ENCODE assay signal across 8 mouse cellular contexts in the genomic region with DNA sequence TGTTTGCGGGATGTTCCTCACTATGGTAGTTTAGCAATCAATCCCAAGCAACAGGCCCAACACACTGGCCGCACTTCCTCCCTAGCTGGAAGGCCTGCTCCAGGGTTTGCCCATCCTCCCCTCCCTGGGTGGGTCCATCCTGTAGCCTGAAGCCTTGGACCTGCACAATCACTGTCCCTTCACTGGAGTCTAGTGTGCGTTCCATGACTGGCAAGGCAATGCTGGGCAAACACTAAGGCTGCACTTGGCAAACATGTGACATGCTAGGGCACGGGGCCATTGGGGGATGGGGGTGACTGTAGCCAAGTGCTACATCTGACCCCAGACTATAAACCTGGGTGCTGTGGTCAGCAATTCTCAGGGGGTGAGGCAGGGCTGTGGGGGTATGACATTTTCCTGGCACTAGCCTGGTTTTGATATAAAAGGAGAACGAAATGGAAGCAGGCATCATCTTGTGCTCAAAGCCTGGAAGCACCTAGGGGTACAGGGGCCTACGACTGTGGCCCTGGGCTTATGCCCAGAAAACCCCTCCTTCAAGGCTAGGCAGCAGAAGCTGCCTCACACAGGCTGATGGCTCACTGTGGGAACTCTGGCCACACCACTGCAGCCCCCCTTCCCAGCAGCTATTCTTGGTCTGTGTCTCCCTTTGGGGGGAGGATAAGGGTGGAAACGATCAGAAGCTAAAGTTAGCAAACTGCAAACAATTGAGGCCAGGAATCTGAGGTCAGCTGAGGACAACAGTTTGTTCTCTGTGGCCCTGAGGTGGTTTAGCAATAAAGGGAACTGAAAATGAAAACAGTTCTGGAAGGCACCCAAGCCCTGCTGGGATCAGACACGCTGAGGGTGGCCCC. TPM values are rescaled to one million over a fixed set of nuclear protein-coding genes. Genes with fewer than 3 reads are reported as not detected.
DNase-seq lines count a peak whose midpoint lies in the region; ATAC-seq and TF ChIP-seq lines count a peak whose summit lies in the region.

No protein-coding gene starts in this region.

- peak; percentile 37 for TF ChIP-seq POLR2A in myocyte (IDR thresholded peaks at IDR 0.05; ENCODE audit: insufficient read length, low read depth)

- no peak overlapping the region for H3ac ChIP-seq in myocyte (ENCODE audit: control insufficient read depth, insufficient read length)

- WGBS in hindbrain, embryonic 10.5 days, result 58% methylated on average over 8 of the region's 8 CpGs
- 54% methylated on average over 8 of the region's 8 CpGs for WGBS in hindbrain, embryonic 11.5 days
- 45% methylated on average over 8 of the region's 8 CpGs for WGBS in forebrain, embryonic 16.5 days
- WGBS in hindbrain, embryonic 12.5 days, result 56% methylated on average over 8 of the region's 8 CpGs
- 49% methylated on average over 8 of the region's 8 CpGs for WGBS in liver, embryonic 12.5 days (ENCODE audit: insufficient replicate concordance)

- H3K4me1 ChIP-seq in hindbrain, embryonic 10.5 days (replicated peaks), result peaks cover 70% of the 10 kb centered on the region
- peaks cover 18% of the 10 kb centered on the region for H3K4me1 ChIP-seq in hindbrain, embryonic 11.5 days (replicated peaks; ENCODE audit: control insufficient read depth, insufficient read depth, low read length)
- H3K4me1 ChIP-seq in forebrain, embryonic 16.5 days (replicated peaks; ENCODE audit: control insufficient read depth, insufficient read depth, low read length), result peaks cover 35% of the 10 kb centered on the region
- peaks cover 61% of the 10 kb centered on the region for H3K4me1 ChIP-seq in hindbrain, embryonic 12.5 days
- H3K4me1 ChIP-seq in liver, embryonic 12.5 days, result peaks cover 82% of the 10 kb centered on the region

- ATAC-seq in hindbrain, embryonic 11.5 days (ENCODE audit: low FRiP score), result no peak
- ATAC-seq in forebrain, embryonic 16.5 days, result peak; percentile 43
- ATAC-seq in hindbrain, embryonic 12.5 days (ENCODE audit: low FRiP score), result no peak
- ATAC-seq in liver, embryonic 12.5 days, result peak; percentile 22; the same call in 1 of the 2 replicates

- H3K27me3 ChIP-seq in hindbrain, embryonic 10.5 days (ENCODE audit: insufficient read depth, poor library complexity, severe bottlenecking), result no peaks in the 10 kb centered on the region
- H3K27me3 ChIP-seq in hindbrain, embryonic 11.5 days (ENCODE audit: control insufficient read depth, insufficient read depth, low read length), result no peaks in the 10 kb centered on the region
- no peaks in the 10 kb centered on the region for H3K27me3 ChIP-seq in forebrain, embryonic 16.5 days (replicated peaks; ENCODE audit: control insufficient read depth, insufficient read depth, low read length)
- H3K27me3 ChIP-seq in hindbrain, embryonic 12.5 days, result no peaks in the 10 kb centered on the region
- H3K27me3 ChIP-seq in liver, embryonic 12.5 days (replicated peaks), result no peaks in the 10 kb centered on the region
- no peaks in the 10 kb centered on the region for H3K27me3 ChIP-seq in myocyte (ENCODE audit: control insufficient read depth, insufficient read depth, insufficient read length)

- H3K27ac ChIP-seq in hindbrain, embryonic 10.5 days, result peak overlapping the region; percentile 74
- no peak overlapping the region for H3K27ac ChIP-seq in hindbrain, embryonic 11.5 days (ENCODE audit: low read depth, low read length)
- peak overlapping the region; percentile 54 for H3K27ac ChIP-seq in forebrain, embryonic 16.5 days (ENCODE audit: low read length)
- peak overlapping the region; percentile 25; the same call in 1 of the 2 replicates for H3K27ac ChIP-seq in hindbrain, embryonic 12.5 days
- no peak overlapping the region for H3K27ac ChIP-seq in liver, embryonic 12.5 days

- no peak overlapping the region for H3K9ac ChIP-seq in hindbrain, embryonic 11.5 days (ENCODE audit: low read depth, low read length)
- H3K9ac ChIP-seq in forebrain, embryonic 16.5 days (replicated peaks; ENCODE audit: low read depth, low read length), result no peak overlapping the region
- H3K9ac ChIP-seq in hindbrain, embryonic 12.5 days, result no peak overlapping the region
- no peak overlapping the region for H3K9ac ChIP-seq in liver, embryonic 12.5 days

- H3K4me3 ChIP-seq in hindbrain, embryonic 10.5 days, result no peak overlapping the region
- H3K4me3 ChIP-seq in hindbrain, embryonic 11.5 days (ENCODE audit: low read depth, low read length), result no peak overlapping the region
- H3K4me3 ChIP-seq in forebrain, embryonic 16.5 days (replicated peaks; ENCODE audit: low read length), result no peak overlapping the region
- no peak overlapping the region for H3K4me3 ChIP-seq in hindbrain, embryonic 12.5 days
- no peak overlapping the region for H3K4me3 ChIP-seq in liver, embryonic 12.5 days
- no peak overlapping the region for H3K4me3 ChIP-seq in myocyte

- no peaks in the 10 kb centered on the region for H3K9me3 ChIP-seq in hindbrain, embryonic 10.5 days
- H3K9me3 ChIP-seq in hindbrain, embryonic 11.5 days (ENCODE audit: control insufficient read depth, low read length), result no peaks in the 10 kb centered on the region
- no peaks in the 10 kb centered on the region for H3K9me3 ChIP-seq in forebrain, embryonic 16.5 days (ENCODE audit: control insufficient read depth, low read length)
- H3K9me3 ChIP-seq in hindbrain, embryonic 12.5 days (replicated peaks), result no peaks in the 10 kb centered on the region
- no peaks in the 10 kb centered on the region for H3K9me3 ChIP-seq in liver, embryonic 12.5 days (replicated peaks)

- peaks cover 93% of the 10 kb centered on the region for H3K79me2 ChIP-seq in myocyte (ENCODE audit: control insufficient read depth, insufficient read depth)

- no peaks in the 10 kb centered on the region for H3K36me3 ChIP-seq in hindbrain, embryonic 10.5 days
- no peaks in the 10 kb centered on the region for H3K36me3 ChIP-seq in hindbrain, embryonic 11.5 days (ENCODE audit: control insufficient read depth, insufficient read depth, low read length)
- no peaks in the 10 kb centered on the region for H3K36me3 ChIP-seq in forebrain, embryonic 16.5 days (ENCODE audit: control insufficient read depth, insufficient read depth)
- H3K36me3 ChIP-seq in hindbrain, embryonic 12.5 days, result no peaks in the 10 kb centered on the region
- H3K36me3 ChIP-seq in liver, embryonic 12.5 days, result no peaks in the 10 kb centered on the region
- H3K36me3 ChIP-seq in myocyte (ENCODE audit: control insufficient read depth, insufficient read depth), result no peaks in the 10 kb centered on the region

- H3K4me2 ChIP-seq in hindbrain, embryonic 11.5 days (replicated peaks; ENCODE audit: low read depth, low read length), result no peak overlapping the region
- H3K4me2 ChIP-seq in forebrain, embryonic 16.5 days (ENCODE audit: low read length), result no peak overlapping the region
- H3K4me2 ChIP-seq in hindbrain, embryonic 12.5 days (replicated peaks), result no peak overlapping the region
- no peak overlapping the region; the same call in 1 of the 2 replicates for H3K4me2 ChIP-seq in liver, embryonic 12.5 days
- H3K4me2 ChIP-seq in myocyte (ENCODE audit: low read depth), result peak overlapping the region; percentile 57

- no peak for DNase-seq in hindbrain, embryonic 10.5 days (ENCODE audit: low spot score)
- no peak for DNase-seq in hindbrain, embryonic 11.5 days (ENCODE audit: low spot score)
- peak; percentile 66 to 83 for DNase-seq in adrenal gland, postnatal 36 days
- no peak for DNase-seq in thymus, postnatal 25 days

TF ChIP-seq in myocyte, 11 proteins besides CTCF, POLR2A, EP300 and RAD21:
- TF ChIP-seq TCF12 (IDR thresholded peaks at IDR 0.05; ENCODE audit: insufficient read depth, poor library complexity, severe bottlenecking) (no peak), CEBPB (IDR thresholded peaks at IDR 0.05; ENCODE audit: insufficient read depth, poor library complexity, severe bottlenecking) (no peak), POLR2AphosphoS2 (IDR thresholded peaks at IDR 0.05; ENCODE audit: insufficient read length, low read depth) (no peak), MAX (IDR thresholded peaks at IDR 0.05; ENCODE audit: low read depth) (no peak), MYOD1 (IDR thresholded peaks at IDR 0.05; ENCODE audit: control insufficient read depth in 1 of 3, insufficient read length in 2 of 3, low read depth in 2 of 3) (peak in 1 of 3 experiments; percentile 46), MYOG (IDR thresholded peaks at IDR 0.05; ENCODE audit: control insufficient read depth in 1 of 3, insufficient read depth in 1 of 3, insufficient read length in 2 of 3, low read depth in 2 of 3) (peak in 1 of 3 experiments; percentile 38), REST (IDR thresholded peaks at IDR 0.05; ENCODE audit: insufficient read depth, insufficient read length) (no peak), USF1 (IDR thresholded peaks at IDR 0.05; ENCODE audit: low read depth) (peak; percentile 1), SRF (IDR thresholded peaks at IDR 0.05; ENCODE audit: control insufficient read depth, insufficient read length, low read depth) (no peak), E2F4 (IDR thresholded peaks at IDR 0.05; ENCODE audit: insufficient read depth) (no peak), TCF3 (IDR thresholded peaks at IDR 0.05; ENCODE audit: insufficient read length, low read depth) (no peak)

RNA-seq across cellular contexts. Expression of gene E030018B13Rik, which starts 5.0 kb away (rescaled TPM):
- not detected in 2 replicates for polyA plus RNA-seq in hindbrain, embryonic 10.5 days (2016; fragmentation: Nextera tagmentation; extraction: Ambion mirVana)
- 0.28 TPM in 1 of 2 replicates, not detected in the other for polyA plus RNA-seq in hindbrain, embryonic 11.5 days (2014; fragmentation: Nextera tagmentation; extraction: Ambion mirVana)
- not detected for total RNA-seq in adrenal gland, postnatal 36 days (2021)
- polyA plus RNA-seq in forebrain, embryonic 16.5 days (2015; fragmentation: Nextera tagmentation; extraction: Ambion mirVana), result 0.35 TPM in 1 of 2 replicates, not detected in the other
- 0.21 TPM in 1 of 2 replicates, not detected in the other for polyA plus RNA-seq in hindbrain, embryonic 12.5 days (2016; fragmentation: Nextera tagmentation; extraction: Ambion mirVana)
- polyA plus RNA-seq in liver, embryonic 12.5 days (2016; fragmentation: Nextera tagmentation; extraction: Ambion mirVana), result not detected in 2 replicates
- polyA plus RNA-seq in myocyte (2012; fragmentation: generic; extraction: Trizol), result 0.17 TPM

RNA-seq across cellular contexts. Expression of gene Klf13, which starts 27.1 kb away (rescaled TPM):
- 31.7 and 33.4 TPM in 2 replicates for polyA plus RNA-seq in hindbrain, embryonic 10.5 days (2016; fragmentation: Nextera tagmentation; extraction: Ambion mirVana)
- 30.4 and 35.4 TPM in 2 replicates for polyA plus RNA-seq in hindbrain, embryonic 11.5 days (2014; fragmentation: Nextera tagmentation; extraction: Ambion mirVana)
- 10 to 100 TPM; 73.9 to 77.8 TPM for total RNA-seq in adrenal gland, postnatal 36 days (2021)
- polyA plus RNA-seq in forebrain, embryonic 16.5 days (2015; fragmentation: Nextera tagmentation; extraction: Ambion mirVana), result 31.1 and 33.7 TPM in 2 replicates
- 28.1 and 30.1 TPM in 2 replicates for polyA plus RNA-seq in hindbrain, embryonic 12.5 days (2016; fragmentation: Nextera tagmentation; extraction: Ambion mirVana)
- polyA plus RNA-seq in liver, embryonic 12.5 days (2016; fragmentation: Nextera tagmentation; extraction: Ambion mirVana), result 17.7 and 20.8 TPM in 2 replicates
- polyA plus RNA-seq in myocyte (2012; fragmentation: generic; extraction: Trizol), result 30.4 TPM

Comparison
In these comparisons a context has a peak if more than half of its experiments do, and no peak if none do; other contexts are left out.
1. H3K27ac ChIP-seq: peak in hindbrain, embryonic 10.5 days (single experiment), forebrain, embryonic 16.5 days (single experiment) and hindbrain, embryonic 12.5 days (single experiment); none in hindbrain, embryonic 11.5 days (single experiment) and liver, embryonic 12.5 days (single experiment).
2. DNase-seq: peak in adrenal gland, postnatal 36 days (2 of 2); none in hindbrain, embryonic 10.5 days (single experiment), hindbrain, embryonic 11.5 days (single experiment) and thymus, postnatal 25 days (single experiment).
3. ATAC-seq: peak in forebrain, embryonic 16.5 days (single experiment) and liver, embryonic 12.5 days (single experiment); none in hindbrain, embryonic 11.5 days (single experiment) and hindbrain, embryonic 12.5 days (single experiment).